ENCODE assay signal across 28 mouse cellular contexts in the genomic region with DNA sequence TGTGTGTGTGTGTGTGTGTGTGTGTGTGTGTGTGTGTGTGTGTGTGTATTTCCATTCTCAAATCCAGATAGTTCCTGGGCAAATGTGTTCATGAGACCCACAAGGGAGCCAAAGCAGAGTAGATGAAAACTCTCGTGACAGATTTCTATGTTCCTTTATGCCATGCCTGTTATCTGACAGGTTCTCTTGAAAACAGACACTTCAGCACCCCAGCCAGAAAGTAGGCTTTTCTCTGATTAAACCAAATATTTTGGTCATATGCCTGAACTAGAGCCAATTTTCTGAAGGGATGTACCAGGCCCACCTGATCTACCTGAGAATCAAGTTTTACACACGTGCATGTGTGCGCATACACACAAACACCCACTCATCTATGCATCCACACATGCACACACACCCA.
"Had no signal": no experiment of that assay in that cellular context is flagged by ENCODE, and none has a peak within 500 bp of the region (broad histone marks: within the 10 kb centered on the region; RNA-seq: fewer than 3 reads in every experiment).

No protein-coding gene starts in this region.

- H3K36me3 ChIP-seq: limb, embryonic 10.5 days; limb, embryonic 12.5 days; limb, embryonic 13.5 days; limb, embryonic 15.5 days; liver, embryonic 12.5 days; liver, embryonic 13.5 days; liver, embryonic 15.5 days; lung, embryonic 15.5 days; midbrain, embryonic 10.5 days; midbrain, embryonic 12.5 days; midbrain, embryonic 13.5 days; midbrain, embryonic 15.5 days; neural tube, embryonic 12.5 days had no signal

- DNase-seq: left cerebral cortex, postnatal 4 days; liver; liver, embryonic 13.5 days; liver, postnatal 0 days; lung, adult 18-20 months; lung, adult 2 months; lung, embryonic 14.5 days; lung, postnatal 10 days; lung, postnatal 14 days; lung, postnatal 36 days; lung, postnatal 4 days; midbrain, embryonic 14.5 days had no signal

- H3K4me1 ChIP-seq: limb, embryonic 10.5 days; limb, embryonic 12.5 days; limb, embryonic 13.5 days; limb, embryonic 15.5 days; liver, embryonic 15.5 days; lung, embryonic 15.5 days; midbrain, embryonic 10.5 days; midbrain, embryonic 12.5 days; midbrain, embryonic 13.5 days; midbrain, embryonic 15.5 days; neural tube, embryonic 12.5 days had no signal

- H3K4me3 ChIP-seq: limb, embryonic 10.5 days; limb, embryonic 12.5 days; limb, embryonic 13.5 days; limb, embryonic 15.5 days; liver, embryonic 12.5 days; liver, embryonic 13.5 days; liver, embryonic 15.5 days; lung, embryonic 15.5 days; megakaryocyte, embryonic 14.5 days; midbrain, embryonic 10.5 days; midbrain, embryonic 12.5 days; midbrain, embryonic 13.5 days; midbrain, embryonic 15.5 days; myocyte; neural tube, embryonic 12.5 days had no signal

- H3K9me3 ChIP-seq: limb, embryonic 10.5 days; limb, embryonic 12.5 days; limb, embryonic 13.5 days; limb, embryonic 15.5 days; liver, embryonic 12.5 days; liver, embryonic 13.5 days; liver, embryonic 15.5 days; lung, embryonic 15.5 days; megakaryocyte, embryonic 14.5 days; midbrain, embryonic 10.5 days; midbrain, embryonic 12.5 days; midbrain, embryonic 13.5 days; midbrain, embryonic 15.5 days; neural tube, embryonic 12.5 days had no signal

- H3K27me3 ChIP-seq: limb, embryonic 12.5 days; limb, embryonic 13.5 days; limb, embryonic 15.5 days; liver, embryonic 12.5 days; liver, embryonic 13.5 days; liver, embryonic 15.5 days; lung, embryonic 15.5 days; megakaryocyte, embryonic 14.5 days; midbrain, embryonic 12.5 days; midbrain, embryonic 13.5 days; midbrain, embryonic 15.5 days; neural tube, embryonic 12.5 days had no signal

- H3K9ac ChIP-seq: limb, embryonic 12.5 days; limb, embryonic 13.5 days; limb, embryonic 15.5 days; liver, embryonic 12.5 days; liver, embryonic 13.5 days; liver, embryonic 14.5 days; liver, embryonic 15.5 days; liver, postnatal 0 days; lung, embryonic 14.5 days; lung, embryonic 15.5 days; midbrain, embryonic 12.5 days; midbrain, embryonic 13.5 days; midbrain, embryonic 15.5 days; neural tube, embryonic 12.5 days had no signal

- H3K27ac ChIP-seq: limb, embryonic 10.5 days; limb, embryonic 12.5 days; limb, embryonic 13.5 days; limb, embryonic 15.5 days; liver, embryonic 12.5 days; liver, embryonic 13.5 days; liver, embryonic 14.5 days; liver, embryonic 15.5 days; lung, embryonic 15.5 days; macrophage; midbrain, embryonic 10.5 days; midbrain, embryonic 12.5 days; midbrain, embryonic 13.5 days; midbrain, embryonic 15.5 days; neural tube, embryonic 12.5 days had no signal
